Mouse (Mus musculus) kidney, embryonic 15.5 days (tissue): ENCODE data around the gene Serpina3k. TPM values are rescaled to one million over a fixed set of nuclear protein-coding genes. Genes with fewer than 3 reads are reported as not detected.
"Not testable (repeated sequence)": the region's sequence is repeated elsewhere in the genome, so short reads cannot be mapped to it uniquely, and the experiment has no call there.

ENCODE experiments used
- ATAC-seq: fragments of 200-750 bp; cut with Nextera tagmentation; replicated peaks from 2 replicates; pipeline ENCODE4 v1.8.0; 2017; ENCODE audit warnings: moderate TSS enrichment; ENCODE audit not compliant: low FRiP score
- H3K27ac ChIP-seq: fragments of 300-500 bp; sonication (generic); 2 replicates; pipeline ENCODE4 v1.5.1; 2015; ENCODE audit warnings: mild to moderate bottlenecking, inconsistent platforms
- H3K27me3 ChIP-seq: fragments of 300-500 bp; sonication (generic); 2 replicates; pipeline ENCODE4 v1.6.1; 2015; ENCODE audit warnings: inconsistent platforms
- H3K36me3 ChIP-seq: fragments of 300-500 bp; sonication (generic); 2 replicates; pipeline ENCODE4 v1.6.1; 2015; ENCODE audit warnings: inconsistent platforms
- H3K4me1 ChIP-seq: fragments of 300-500 bp; sonication (generic); 2 replicates; pipeline ENCODE4 v1.6.1; 2015; ENCODE audit warnings: inconsistent platforms
- H3K4me2 ChIP-seq: fragments of 300-500 bp; sonication (generic); 2 replicates; pipeline ENCODE4 v1.6.1; 2015; ENCODE audit warnings: moderate library complexity, mild to moderate bottlenecking, inconsistent platforms
- H3K4me3 ChIP-seq: fragments of 300-500 bp; sonication (generic); replicated peaks from 2 replicates; pipeline ENCODE4 v1.5.1; 2015; ENCODE audit warnings: mild to moderate bottlenecking, inconsistent platforms
- H3K9ac ChIP-seq: fragments of 300-500 bp; sonication (generic); 2 replicates; pipeline ENCODE4 v1.6.1; 2015; ENCODE audit warnings: mild to moderate bottlenecking, inconsistent platforms
- H3K9me3 ChIP-seq: fragments of 300-500 bp; sonication (generic); replicated peaks from 2 replicates; pipeline ENCODE4 v1.6.1; 2016; ENCODE audit warnings: inconsistent platforms
- WGBS: fragments of 180-500 bp; shearing (Covaris S2); methylation state at CpG from one replicate; pipeline ENCODE4 v1.1.7; 2015; ENCODE audit warnings: mixed read lengths; 5-methylcytosine and 5-hydroxymethylcytosine counted together
- polyA plus RNA-seq: library from polyadenylated mRNA; unstranded; fragments of >200 nt; fragmentation: Nextera tagmentation; extraction: Ambion mirVana; gene quantifications from 2 replicates; pipeline ENCODE4 v1.2.1, GENCODE M21; 2015

Serpina3k gene
- not detected in 2 replicates for polyA plus RNA-seq

- H3K9me3 ChIP-seq, H3K4me1 ChIP-seq, H3K27me3 ChIP-seq, H3K27ac ChIP-seq, H3K4me3 ChIP-seq, H3K9ac ChIP-seq, H3K36me3 ChIP-seq, ATAC-seq, H3K4me2 ChIP-seq: not testable (repeated sequence)
- WGBS = 88% methylated on average over 3 of the region's 3 CpGs
Measured at GRCm38 (mm10) chr12:104338226-104338625, at the start of gene Serpina3k, which contains the start of gene Serpina3m. Serpina3k (plus strand) TSS chr12:104338486. Serpina3m (plus strand) TSS chr12:104338486.

- 0 out of 2 replicates have a peak, but pooled peaks cover 5% of the 10 kb centered on the region for H3K9me3 ChIP-seq
- H3K4me3 ChIP-seq = no peak overlapping the region
- H3K9ac ChIP-seq = no peak overlapping the region
- no peaks in the 10 kb centered on the region for H3K4me1 ChIP-seq
- no peak for ATAC-seq
- WGBS = 51% methylated on average over 4 of the region's 4 CpGs
- H3K4me2 ChIP-seq = no peak overlapping the region
- H3K27ac ChIP-seq = no peak overlapping the region
- no peaks in the 10 kb centered on the region for H3K27me3 ChIP-seq
- no peaks in the 10 kb centered on the region for H3K36me3 ChIP-seq
Measured at GRCm38 (mm10) chr12:104289872-104290271, 48.4 kb upstream of the Serpina3k start.

GRCm38 (mm10) chr12:104293963-104294362 is 44.3 kb upstream of the Serpina3k start:
- no peaks in the 10 kb centered on the region for H3K27me3 ChIP-seq
- no peak overlapping the region for H3K9ac ChIP-seq
- no peak overlapping the region for H3K27ac ChIP-seq
- no peaks in the 10 kb centered on the region for H3K9me3 ChIP-seq
- no peak overlapping the region for H3K4me2 ChIP-seq
- WGBS = 73% methylated on average over 2 of the region's 2 CpGs
- no peaks in the 10 kb centered on the region for H3K4me1 ChIP-seq
- no peak for ATAC-seq
- no peak overlapping the region for H3K4me3 ChIP-seq
- no peaks in the 10 kb centered on the region for H3K36me3 ChIP-seq

GRCm38 (mm10) chr12:104298049-104298448 is 40.2 kb upstream of the Serpina3k start:
- Histone ChIP-seq H3K9me3 (no peaks in the 10 kb centered on the region), H3K9ac (no peak overlapping the region), H3K4me1 (no peaks in the 10 kb centered on the region), H3K4me3 (no peak overlapping the region), H3K27me3 (no peaks in the 10 kb centered on the region), H3K36me3 (no peaks in the 10 kb centered on the region), H3K27ac (no peak overlapping the region), H3K4me2 (no peak overlapping the region)
- WGBS = 97% methylated on average over 2 of the region's 2 CpGs
- no peak for ATAC-seq

GRCm38 (mm10) chr12:104305991-104306390 is 32.3 kb upstream of the Serpina3k start:
- WGBS = 83% methylated on average over 4 of the region's 4 CpGs
- no peaks in the 10 kb centered on the region for H3K36me3 ChIP-seq
- H3K9ac ChIP-seq = no peak overlapping the region
- H3K4me1 ChIP-seq = no peaks in the 10 kb centered on the region
- H3K4me2 ChIP-seq = no peak overlapping the region
- ATAC-seq = no peak
- H3K4me3 ChIP-seq = no peak overlapping the region
- H3K9me3 ChIP-seq = no peaks in the 10 kb centered on the region
- H3K27me3 ChIP-seq = no peaks in the 10 kb centered on the region
- H3K27ac ChIP-seq = no peak overlapping the region

- 89% methylated on average over 1 of the region's 1 CpGs for WGBS
- no peaks in the 10 kb centered on the region for H3K27me3 ChIP-seq
- no peak within 1 kb of the TSS for H3K4me2 ChIP-seq
- no peaks in the 10 kb centered on the region for H3K36me3 ChIP-seq
- no peak within 1 kb of the TSS for H3K27ac ChIP-seq
- no peak within 1 kb of the TSS for H3K9ac ChIP-seq
- H3K4me3 ChIP-seq = no peak within 1 kb of the TSS
- no peaks in the 10 kb centered on the region for H3K9me3 ChIP-seq
- no peak for ATAC-seq
- no peaks in the 10 kb centered on the region for H3K4me1 ChIP-seq
Measured at GRCm38 (mm10) chr12:104314253-104314652, 24.0 kb upstream of the Serpina3k start, which contains the start of gene Serpina3j. Serpina3j (plus strand) TSS chr12:104314553.

- ATAC-seq = no peak
- Histone ChIP-seq H3K9me3 (no peaks in the 10 kb centered on the region), H3K4me2 (no peak overlapping the region), H3K27ac (no peak overlapping the region), H3K36me3 (no peaks in the 10 kb centered on the region), H3K27me3 (no peaks in the 10 kb centered on the region), H3K4me1 (no peaks in the 10 kb centered on the region), H3K9ac (no peak overlapping the region), H3K4me3 (no peak overlapping the region)
- WGBS = 77% methylated on average over 1 of the region's 1 CpGs
Measured at GRCm38 (mm10) chr12:104322454-104322853, 15.8 kb upstream of the Serpina3k start.

- no peak overlapping the region for H3K4me3 ChIP-seq
- H3K4me1 ChIP-seq = no peaks in the 10 kb centered on the region
- H3K4me2 ChIP-seq = no peak overlapping the region
- ATAC-seq = no peak
- no peaks in the 10 kb centered on the region for H3K36me3 ChIP-seq
- WGBS = 58% methylated on average over 1 of the region's 1 CpGs
- no peak overlapping the region for H3K27ac ChIP-seq
- H3K9me3 ChIP-seq = no peaks in the 10 kb centered on the region
- H3K9ac ChIP-seq = no peak overlapping the region
- H3K27me3 ChIP-seq = no peaks in the 10 kb centered on the region
Measured at GRCm38 (mm10) chr12:104331701-104332100, 6.6 kb upstream of the Serpina3k start.

GRCm38 (mm10) chr12:104336873-104337272 is 1.4 kb upstream of the Serpina3k start:
- not testable (repeated sequence) for H3K27ac ChIP-seq, H3K4me2 ChIP-seq, H3K9me3 ChIP-seq, ATAC-seq, H3K9ac ChIP-seq, H3K36me3 ChIP-seq, H3K4me1 ChIP-seq, H3K27me3 ChIP-seq, H3K4me3 ChIP-seq

GRCm38 (mm10) chr12:104338705-104339104 is 419 bp downstream of the Serpina3k start:
- no peak overlapping the region for H3K4me2 ChIP-seq
- no peaks in the 10 kb centered on the region for H3K36me3 ChIP-seq
- H3K27me3 ChIP-seq = no peaks in the 10 kb centered on the region
- no peak overlapping the region for H3K27ac ChIP-seq
- H3K9ac ChIP-seq = no peak overlapping the region
- 88% methylated on average over 3 of the region's 3 CpGs for WGBS
- no peaks in the 10 kb centered on the region for H3K9me3 ChIP-seq
- no peaks in the 10 kb centered on the region for H3K4me1 ChIP-seq
- ATAC-seq = no peak
- H3K4me3 ChIP-seq = no peak overlapping the region

- not testable (repeated sequence) for H3K27me3 ChIP-seq, ATAC-seq, H3K4me3 ChIP-seq, H3K36me3 ChIP-seq, H3K9ac ChIP-seq, H3K4me1 ChIP-seq, H3K4me2 ChIP-seq, H3K27ac ChIP-seq, H3K9me3 ChIP-seq
Measured at GRCm38 (mm10) chr12:104342489-104342888, 4.2 kb downstream of the Serpina3k start.

GRCm38 (mm10) chr12:104345181-104345580 is 6.9 kb downstream of the Serpina3k start:
- Histone ChIP-seq H3K9me3 (no peaks in the 10 kb centered on the region), H3K4me2 (no peak overlapping the region), H3K4me1 (no peaks in the 10 kb centered on the region), H3K4me3 (no peak overlapping the region), H3K27ac (no peak overlapping the region), H3K9ac (no peak overlapping the region), H3K27me3 (no peaks in the 10 kb centered on the region), H3K36me3 (no peaks in the 10 kb centered on the region)
- no peak for ATAC-seq
- WGBS = 73% methylated on average over 2 of the region's 2 CpGs

GRCm38 (mm10) chr12:104345707-104346106 is 7.4 kb downstream of the Serpina3k start:
- ATAC-seq = no peak
- H3K9ac ChIP-seq = no peak overlapping the region
- H3K4me3 ChIP-seq = no peak overlapping the region
- no peaks in the 10 kb centered on the region for H3K9me3 ChIP-seq
- no peak overlapping the region for H3K27ac ChIP-seq
- no peak overlapping the region for H3K4me2 ChIP-seq
- H3K27me3 ChIP-seq = no peaks in the 10 kb centered on the region
- no peaks in the 10 kb centered on the region for H3K4me1 ChIP-seq
- no peaks in the 10 kb centered on the region for H3K36me3 ChIP-seq
